Mouse (Mus musculus) regulatory T cell (primary cell): ENCODE results near the gene Serp2.

Experiments used
- in situ Hi-C: fragments of 300-600 bp; cut with MboI, MseI; formaldehyde crosslinking; loops from one replicate; pipeline ENCODE4 v1.15.1; 2025; ENCODE audit warnings: high pct_unique_total_duplicates

Gene Serp2

DNA sequence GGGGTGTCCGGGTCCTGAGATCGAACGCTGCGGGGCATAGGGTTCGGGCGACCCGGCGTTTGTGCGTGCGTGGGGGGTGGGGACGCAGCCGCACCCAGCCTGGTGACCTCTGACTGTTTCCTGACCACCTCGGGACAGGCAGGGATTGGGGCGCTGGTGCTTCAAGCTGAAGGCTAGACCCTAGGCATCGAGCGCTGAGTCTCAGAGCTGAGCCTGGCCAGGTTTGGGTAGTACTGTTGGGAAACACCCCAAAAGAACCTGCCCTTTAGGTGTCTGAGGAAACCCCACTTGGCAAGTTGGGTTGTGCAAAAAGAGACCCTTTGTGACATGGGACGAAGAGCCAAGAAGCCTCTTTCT lies at the start of gene Serp2:
Serp2 (minus strand) TSS at position 38 of the 357 bp plus-strand sequence.
- in situ Hi-C loops, result loop anchor here (10.0 kb wide), 2 partner anchors 228 to 462 kb away; no protein-coding TSS in a partner anchor

DNA sequence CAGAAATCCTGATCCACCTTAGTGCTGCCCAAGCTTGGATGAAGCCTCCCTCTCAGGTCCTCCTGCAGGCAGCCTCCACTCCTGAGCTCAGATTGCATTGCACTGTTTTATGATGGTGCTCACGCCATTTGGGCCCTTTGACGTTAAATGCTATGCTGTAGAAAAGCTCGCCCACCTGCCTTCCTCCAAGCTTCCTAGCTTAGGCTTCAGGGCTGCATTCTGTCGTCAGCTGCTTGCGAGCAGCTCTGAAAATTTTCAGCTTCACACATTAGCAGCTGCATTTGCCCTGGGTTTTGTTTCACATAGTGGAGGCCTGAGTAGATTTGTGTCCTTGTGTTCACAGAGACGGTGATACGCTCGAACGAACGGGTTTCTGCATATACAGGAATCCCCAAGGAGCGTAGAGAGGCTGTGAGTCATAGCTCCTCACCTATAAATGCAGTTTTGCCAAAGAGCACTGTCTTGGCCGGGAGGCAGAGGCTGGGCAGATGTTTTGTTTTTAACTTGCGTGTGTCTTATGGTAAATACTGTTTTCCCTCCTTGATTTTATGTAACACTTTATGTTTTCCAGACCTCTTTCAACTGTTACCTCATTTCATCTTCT lies 49.3 kb upstream of the Serp2 start:
- in situ Hi-C loops, result no loop called here

DNA sequence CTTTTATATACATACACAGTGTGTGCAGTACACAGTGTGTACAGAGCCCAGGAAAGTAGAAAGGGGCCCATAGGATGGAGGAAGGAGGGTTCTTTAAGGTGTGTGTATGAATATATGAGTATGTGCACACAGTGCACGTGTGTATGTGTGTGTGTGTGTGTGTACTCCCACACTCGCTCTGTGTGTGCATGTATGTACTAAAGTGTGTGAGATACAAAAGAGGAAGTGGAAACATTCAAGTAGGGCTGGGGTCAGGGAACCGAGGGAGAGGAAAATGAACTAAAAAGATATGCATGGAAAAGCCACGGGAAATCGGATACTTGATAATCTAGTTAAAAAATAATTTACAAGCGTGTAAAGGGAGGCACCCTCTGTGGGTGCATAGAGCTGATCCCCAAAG lies 47.3 kb upstream of the Serp2 start:
- in situ Hi-C loops, result no loop called here

DNA sequence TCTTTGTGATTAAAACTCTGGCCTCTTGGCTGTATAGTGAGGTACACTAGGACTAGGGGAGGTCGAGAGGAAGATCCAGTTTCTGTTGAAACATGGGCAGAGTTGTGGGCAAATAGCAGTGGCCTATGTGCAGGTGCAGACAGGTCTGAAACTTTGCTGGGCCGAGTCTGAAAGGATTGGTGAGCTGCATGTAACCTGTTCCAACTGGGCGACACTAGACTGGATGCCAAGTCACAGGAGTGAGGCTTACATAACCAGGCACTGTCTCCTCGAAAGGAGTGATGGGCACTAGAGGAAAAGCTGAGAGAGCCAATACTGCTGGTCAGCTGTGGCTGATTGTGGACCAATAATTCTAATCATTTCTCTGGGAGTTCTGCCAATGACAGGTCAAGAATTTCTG lies 45.0 kb upstream of the Serp2 start:
- in situ Hi-C loops, result no loop called here

DNA sequence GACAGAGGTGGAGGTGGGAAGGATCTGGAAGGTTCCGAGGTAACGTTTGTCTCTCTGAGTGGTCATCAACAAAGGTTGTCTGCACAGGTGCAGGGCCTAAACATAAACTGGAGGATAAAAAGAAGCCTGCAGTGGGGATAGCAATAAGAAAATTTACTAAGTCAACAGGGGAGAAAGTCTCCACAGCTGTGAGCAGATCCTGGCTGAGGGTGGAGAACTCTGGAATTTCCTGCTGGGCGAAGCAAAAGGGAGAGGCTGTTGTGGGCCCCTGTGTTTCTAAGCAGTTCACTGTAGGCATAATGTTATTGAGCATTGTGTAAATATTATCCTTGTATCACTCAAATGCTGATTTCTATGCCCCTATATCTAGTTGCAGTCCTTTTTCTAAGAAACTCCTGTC lies 43.7 kb upstream of the Serp2 start:
- in situ Hi-C loops, result no loop called here

DNA sequence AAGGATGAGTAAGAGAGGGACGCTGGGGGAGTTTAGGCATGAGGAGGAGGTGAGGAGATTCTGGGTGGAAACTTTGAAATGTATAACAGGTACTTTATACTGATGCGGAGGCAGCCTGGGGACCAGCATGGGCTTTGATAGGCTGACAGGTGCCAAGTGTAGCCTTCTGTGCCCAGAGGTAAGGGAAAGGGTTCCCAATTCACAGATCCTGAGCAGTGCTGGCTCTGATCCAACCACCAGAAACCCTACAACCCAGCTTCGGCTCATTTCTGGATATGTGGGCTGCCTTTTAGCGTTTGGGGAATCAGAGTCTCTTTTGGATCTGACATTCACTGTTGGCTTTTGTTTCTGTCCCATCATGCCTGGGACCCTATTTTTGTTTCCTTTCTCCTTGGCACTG lies 43.0 kb upstream of the Serp2 start:
- in situ Hi-C loops, result no loop called here

DNA sequence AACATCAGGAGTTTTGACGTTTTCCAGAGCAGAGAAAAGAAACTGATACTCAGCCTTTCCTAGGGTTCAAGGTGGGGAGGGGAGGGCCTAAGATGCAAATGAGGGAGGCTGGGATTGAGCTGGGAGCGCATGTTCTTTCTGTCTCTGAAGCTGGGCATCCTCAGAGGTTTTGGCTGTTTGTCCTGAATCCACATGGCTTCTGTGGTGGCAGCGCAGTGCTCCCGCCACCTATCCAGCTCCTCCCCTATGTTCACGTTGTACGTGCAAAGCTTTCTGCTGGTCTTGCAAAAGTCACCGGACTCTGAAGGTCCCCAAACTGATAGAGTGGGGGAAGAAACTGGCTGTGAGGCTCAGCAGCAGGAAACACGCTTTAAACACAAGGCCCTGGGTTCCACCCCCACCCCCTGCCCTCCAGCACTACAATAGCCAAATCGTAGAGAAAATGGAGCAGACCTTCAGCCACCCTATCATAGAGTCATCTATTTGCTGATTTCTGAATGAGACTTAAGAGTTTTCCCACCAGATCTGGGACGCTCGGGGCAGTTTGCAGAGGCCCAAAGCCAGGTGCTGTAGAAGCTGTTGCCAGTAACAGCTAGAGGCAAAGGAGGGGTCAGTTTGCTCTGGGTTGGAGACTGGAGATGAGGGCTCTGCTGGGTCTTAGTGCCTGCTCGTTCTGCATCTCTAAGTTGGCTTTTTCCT lies 42.0 kb upstream of the Serp2 start:
- in situ Hi-C loops, result no loop called here

DNA sequence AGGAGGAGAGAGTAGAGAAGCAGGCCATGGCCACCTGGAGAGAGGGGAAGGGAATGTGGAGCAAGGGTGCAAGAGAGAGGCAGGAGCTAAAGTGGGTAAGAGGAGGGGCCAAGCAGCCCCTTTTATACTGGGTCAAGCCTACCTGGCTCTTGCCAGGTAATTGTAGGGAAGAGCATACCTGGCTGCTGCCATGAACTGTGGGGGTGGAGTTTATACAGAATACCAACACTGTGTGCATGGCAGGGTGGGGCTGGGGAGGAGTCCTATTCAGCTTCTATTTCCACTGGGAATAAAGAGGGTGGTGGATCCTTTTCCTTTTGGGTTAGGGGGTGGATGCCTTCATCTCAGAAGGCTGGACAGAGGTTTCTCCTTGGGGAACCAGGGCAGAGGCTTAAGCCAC lies 41.1 kb upstream of the Serp2 start:
- in situ Hi-C loops, result no loop called here

DNA sequence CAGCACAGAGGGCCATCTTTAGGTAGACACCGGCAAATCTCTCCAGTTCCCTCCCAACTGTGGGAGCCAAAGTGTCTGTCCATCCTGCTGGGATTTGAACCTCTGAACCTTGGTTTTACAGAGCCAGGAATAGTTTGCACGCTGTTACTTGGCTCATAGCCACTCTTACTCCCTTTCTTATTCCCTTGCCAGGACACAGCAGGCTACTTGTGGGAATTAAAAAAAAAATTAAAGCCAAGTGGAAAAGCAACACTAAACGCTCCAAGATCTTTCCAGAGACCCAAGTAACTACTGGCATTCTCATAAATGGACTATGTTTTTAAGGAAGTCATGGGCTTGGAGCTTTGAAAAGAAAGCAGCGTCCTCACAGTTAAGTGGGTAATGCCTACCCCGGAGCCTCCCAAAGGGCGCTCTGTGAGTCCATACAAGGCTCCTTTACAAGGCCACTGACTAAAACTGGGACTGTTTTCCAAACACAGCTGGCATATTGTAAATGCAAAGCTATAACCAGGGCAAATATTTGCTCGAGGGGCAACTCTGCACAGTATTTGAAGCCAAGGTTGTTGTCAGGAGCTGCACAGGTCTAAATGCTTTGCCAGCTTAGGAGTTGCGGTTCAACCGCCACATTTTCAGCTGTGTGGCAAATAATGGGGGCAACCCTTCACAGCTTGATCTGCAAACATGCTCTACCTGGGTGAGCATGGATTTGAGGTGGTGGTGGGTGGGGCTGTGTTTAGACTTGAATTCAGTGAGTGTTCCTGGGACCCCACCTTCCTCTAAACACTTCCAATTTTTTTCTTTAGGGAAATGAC lies 38.6 kb upstream of the Serp2 start:
- in situ Hi-C loops, result no loop called here

DNA sequence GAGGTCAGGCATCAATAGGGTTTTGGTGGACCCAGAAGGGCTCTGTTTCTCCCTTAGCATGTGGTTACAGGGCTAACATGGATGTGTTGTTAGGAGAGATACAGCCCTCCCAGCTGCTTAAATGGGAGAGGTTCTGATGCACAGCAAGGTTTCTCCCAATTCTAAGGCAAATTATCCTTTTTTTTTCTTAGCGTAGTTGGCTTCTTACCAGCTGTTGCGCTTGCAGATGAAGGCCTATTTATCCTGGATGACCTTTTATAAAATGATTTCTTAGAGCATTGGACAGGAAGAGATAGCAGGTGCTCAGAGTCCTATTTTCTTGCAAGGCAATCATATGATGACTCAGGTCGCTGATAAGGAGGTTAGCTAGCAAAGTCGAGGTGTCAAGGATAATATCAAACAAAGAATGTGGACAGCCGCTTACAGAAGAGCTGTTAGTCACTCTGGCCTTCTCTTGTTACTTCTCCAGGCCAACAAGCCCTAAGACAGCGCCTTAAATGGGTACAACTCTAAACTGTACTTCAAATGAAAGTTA lies 37.7 kb upstream of the Serp2 start:
- in situ Hi-C loops, result no loop called here

DNA sequence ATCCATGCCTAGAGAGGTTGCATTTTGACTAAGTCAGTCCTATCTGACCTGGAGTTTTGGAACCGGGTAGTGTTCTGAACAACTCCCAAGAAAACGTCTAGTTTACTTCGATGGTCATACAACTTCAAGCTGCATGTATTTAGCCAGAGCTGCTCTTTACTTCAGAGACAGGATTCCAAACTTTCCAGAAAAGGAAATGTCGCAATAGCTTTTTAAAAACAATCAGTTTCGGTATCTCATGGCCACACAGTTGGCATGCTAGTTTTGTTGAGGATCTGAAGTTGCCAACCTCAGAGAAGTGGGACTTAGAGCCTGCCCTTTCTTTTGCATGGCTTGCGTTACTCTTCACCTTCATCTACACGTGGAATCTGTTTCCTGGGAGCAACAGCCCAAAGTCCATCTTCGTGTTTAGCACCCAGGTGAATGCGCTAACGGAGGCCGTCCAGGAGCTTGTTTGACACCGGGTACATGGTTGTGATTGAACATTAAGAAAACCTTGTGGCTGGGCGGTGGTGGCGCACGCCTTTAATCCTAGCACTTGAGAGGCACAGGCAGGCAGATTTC lies 37.0 kb upstream of the Serp2 start:
- in situ Hi-C loops, result no loop called here

DNA sequence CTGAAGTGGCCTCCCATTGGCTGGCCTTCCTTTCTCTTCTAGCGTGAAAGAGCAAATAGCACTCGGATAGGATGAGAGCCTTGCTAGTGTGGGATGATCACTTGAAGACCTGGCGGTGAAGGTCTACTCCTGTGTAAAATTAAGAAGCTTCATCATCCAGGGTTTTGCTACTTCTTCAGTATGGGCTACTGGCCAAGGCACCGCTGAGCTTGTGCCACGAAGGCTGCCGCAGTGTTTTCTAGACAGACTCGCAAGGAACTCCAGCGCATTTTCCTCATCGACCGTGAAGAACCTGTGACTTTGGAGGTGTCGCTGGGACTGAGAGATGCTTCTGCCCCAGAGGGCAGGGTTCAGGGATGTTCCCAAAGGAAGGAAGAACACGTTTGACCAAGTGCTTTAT lies 36.0 kb upstream of the Serp2 start:
- in situ Hi-C loops, result no loop called here

DNA sequence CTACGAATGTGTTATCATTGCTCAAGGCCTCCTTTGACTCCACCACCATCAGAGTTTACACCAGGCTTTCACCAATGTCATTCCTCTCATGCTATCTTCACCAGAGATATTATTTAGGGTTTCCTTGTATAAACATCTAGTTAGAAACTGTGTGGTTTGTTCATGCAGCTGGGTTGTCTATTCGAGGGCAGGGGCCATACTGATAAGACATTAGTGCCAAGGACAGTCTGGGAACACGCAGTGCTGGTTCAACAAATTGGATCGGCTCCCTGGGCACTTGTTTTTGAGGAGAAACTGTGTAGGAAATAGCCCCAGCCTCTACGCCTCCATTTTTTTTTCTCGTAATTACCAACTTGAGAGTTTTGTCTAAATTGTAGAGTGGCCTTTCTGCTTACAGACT lies 35.4 kb upstream of the Serp2 start:
- in situ Hi-C loops, result no loop called here

DNA sequence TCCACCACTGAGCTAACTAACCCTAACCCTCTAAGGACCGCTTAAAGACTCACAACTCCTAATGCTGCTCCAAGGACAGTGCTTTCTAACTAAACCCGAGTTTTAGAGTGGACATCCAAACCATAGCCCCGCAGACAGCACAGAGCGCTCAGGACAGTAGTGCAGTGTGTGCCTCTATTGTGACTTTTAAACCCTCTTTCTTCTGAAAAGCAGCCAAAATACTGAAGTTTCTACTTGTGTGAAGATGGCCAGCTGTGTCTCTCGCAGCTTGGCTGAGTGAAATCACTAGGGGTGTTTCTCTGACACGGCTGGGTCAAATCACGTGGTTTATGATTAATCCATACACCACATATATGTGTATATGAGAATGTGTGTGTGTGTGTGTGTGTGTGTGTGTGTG lies 33.4 kb upstream of the Serp2 start:
- in situ Hi-C loops, result no loop called here

DNA sequence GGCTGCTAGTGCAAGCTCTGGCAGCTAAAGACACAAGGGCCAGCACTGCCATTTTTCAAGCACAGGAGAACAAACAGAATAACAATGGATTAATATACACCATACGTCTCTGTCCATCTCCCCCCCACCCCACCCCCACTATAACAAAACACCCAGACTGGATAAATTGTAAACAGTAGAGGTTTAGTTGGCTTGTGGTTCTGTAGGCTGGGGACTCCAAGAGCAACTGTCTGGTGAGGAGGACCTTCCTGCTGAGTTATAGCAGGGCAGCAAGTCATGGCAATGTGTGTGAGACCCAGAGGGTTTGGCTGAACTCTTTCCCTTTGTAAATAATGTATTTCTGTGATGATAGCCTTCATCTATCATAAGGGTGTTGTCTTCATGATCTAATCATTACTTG lies 33.0 kb upstream of the Serp2 start:
- in situ Hi-C loops, result no loop called here

DNA sequence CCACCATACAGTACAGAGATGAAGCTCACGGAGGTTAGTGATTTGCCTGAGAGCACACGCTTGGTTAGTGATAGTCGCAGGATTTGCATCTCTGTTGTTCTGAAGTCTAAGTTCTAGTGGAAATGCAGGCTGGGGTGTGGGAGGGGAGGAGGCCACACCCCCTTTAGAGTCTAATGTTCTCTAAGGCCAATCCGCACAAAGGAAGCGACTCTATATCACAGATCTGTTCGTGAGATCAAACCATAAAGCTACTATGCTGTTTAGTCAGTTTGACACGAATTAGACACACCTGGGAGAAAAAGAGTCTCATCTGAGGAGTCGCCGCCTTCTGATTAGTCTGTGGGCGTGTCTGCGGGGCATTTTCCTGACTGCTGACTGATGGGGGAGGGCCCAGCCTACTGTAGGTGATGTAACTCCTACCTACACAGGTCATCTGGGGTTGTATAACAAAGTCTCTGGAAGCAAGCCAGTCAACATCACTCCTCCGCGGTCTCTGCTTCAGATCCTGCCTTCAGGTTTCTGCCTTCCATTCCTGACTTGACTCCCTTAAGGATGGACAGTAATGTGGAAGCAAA lies 29.2 kb upstream of the Serp2 start:
- in situ Hi-C loops, result no loop called here

DNA sequence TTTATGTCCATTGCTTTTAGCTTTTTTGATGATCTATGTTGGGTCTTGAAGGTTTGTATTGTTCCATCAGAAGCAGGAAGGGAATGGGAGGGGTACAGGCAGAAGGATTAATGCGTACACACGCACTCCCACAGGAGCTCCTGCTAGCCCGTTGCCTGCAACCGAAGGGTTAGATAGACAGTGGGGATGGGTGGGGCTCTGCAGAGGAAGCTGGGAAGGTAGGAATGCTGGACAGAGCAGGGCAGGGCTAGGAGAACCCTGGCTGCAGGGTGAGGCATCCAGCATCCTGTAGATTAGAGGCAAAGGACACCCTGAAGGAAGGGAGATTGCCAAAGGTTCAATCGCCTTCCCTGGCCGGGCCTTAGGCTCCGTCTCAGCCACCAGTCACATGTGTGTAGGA lies 27.3 kb upstream of the Serp2 start:
- in situ Hi-C loops, result no loop called here

DNA sequence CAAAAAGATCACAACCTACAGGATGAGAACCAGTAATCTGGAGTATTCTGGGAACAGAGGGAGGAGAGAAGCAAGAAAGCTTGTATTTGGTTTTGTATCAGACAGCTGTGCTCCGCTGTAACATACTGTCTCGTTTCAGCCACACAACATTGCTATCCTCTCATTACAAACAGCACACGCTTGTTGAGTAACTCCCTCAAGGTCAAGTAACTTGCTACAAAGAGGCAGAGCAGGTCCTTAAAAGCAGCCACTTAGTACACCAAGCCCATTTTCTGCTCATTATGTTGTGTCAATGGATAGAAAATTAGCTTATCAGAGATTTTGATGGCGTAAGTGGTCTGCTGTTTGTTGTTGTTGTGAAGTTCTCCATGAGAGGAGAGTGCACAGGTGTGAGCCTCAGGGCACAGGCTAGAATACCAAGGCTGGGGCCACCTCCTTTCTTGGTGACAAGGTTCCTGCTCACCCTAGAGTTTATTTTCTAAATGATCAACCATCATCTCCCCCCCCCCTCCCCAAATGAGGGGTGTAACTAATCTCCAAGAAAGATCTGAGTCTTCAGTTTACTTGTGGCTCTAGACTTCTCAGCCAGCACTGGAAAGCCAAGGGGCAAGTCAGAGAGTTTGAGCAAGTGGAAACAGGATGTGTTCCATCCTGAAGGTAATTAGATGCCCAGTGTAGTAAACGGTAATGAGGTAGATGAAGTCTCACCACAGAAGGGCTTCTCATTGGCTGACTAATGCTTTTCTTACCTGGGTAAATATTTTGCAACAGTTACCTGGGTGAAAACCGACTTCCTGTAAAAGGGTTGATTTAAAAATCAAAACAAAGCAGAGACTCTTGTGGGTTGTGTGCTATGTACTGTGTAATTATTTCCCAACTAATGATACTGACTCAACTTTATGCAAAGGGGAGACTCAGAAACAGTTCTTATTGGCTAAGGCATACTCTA lies 25.6 kb upstream of the Serp2 start:
- in situ Hi-C loops, result no loop called here

DNA sequence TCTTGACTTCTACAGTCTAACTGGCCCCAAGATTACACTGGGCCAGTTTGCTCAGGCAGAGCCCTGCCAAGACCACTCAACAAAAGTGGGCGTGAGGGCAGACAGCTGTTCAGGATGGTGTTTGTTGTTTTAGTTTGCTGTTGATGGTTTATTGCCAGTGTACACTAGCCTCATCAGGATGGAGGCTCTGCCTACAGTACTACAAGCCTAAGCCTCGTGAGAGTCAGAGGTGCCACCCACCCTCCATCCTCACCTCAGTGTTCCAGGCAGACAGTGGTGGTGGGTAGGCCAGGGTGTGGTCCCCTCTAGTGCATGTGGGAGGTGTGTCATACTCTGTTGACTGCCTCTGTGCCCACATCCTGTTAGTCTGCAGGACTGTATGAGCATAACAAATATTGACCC lies 23.0 kb upstream of the Serp2 start:
- in situ Hi-C loops, result no loop called here

DNA sequence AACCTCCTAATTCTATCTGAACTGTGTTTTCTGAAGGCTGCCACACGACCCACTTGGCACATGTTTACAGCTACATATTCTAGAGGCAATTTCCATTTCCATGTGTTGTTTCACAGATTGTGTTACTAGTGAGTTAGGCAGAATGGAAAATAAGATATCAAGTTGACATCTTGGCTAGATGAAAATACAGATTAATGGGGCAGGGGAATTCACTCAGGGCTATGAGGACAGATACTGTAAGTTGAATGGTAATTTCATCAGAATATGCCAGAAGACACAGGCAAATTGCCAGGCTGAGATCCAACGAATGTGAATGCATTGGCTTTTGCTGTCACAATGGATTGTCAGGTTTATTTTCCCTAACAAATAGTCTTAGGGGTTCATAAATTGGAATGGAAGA lies 21.2 kb upstream of the Serp2 start:
- in situ Hi-C loops, result no loop called here

DNA sequence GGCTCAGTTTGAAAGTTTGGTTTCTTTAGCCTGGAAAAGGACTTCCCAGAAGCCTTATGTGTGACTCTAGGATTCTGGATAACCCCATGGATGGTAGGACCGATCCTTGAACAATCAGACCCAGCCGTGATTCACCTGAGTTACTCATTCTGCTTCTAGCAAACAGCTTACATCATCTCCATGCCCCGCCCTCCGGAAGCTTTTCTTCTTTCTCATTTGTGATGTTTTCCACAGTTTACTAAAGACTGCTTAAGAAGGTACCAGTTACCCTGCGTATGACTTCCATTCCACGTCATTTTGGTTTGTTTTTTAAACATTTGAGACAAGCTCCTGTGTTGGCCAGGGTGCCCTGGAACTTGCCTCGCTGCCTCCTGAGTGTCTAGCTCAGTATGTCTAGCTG lies 13.6 kb upstream of the Serp2 start:
- in situ Hi-C loops, result no loop called here
